Mouse (Mus musculus) telencephalon, adult 2 months (tissue): ENCODE results near the gene Ptprz1.
"Not testable (repeated sequence)": the region's sequence is repeated elsewhere in the genome, so short reads cannot be mapped to it uniquely, and the experiment has no call there.

Experiments
- DNase-seq: peaks from one replicate; pipeline ENCODE4 v3.0.0-alpha.2; 2011; ENCODE audit warnings: low read depth, low spot score

Gene Ptprz1

DNA sequence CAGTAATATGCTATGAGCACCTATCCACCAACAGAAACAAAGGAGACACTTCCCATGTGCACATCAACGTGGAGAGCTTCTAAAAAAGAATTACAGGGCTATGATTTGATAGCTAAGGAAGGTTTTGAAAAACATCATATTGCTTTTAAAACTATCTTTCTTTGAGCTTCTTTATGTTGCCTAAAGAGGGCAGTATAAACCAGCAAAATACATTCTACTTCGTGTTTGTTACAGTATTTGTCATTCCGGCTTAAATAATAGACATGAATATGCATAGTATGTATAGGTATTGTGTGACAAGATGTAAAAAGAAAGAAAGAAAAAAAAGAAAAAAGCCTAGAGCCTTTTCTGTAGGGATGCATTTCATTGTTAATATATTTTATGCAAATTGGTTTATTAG, 127.8 kb downstream of the Ptprz1 start:
- DNase-seq, result peak; percentile 2

DNA sequence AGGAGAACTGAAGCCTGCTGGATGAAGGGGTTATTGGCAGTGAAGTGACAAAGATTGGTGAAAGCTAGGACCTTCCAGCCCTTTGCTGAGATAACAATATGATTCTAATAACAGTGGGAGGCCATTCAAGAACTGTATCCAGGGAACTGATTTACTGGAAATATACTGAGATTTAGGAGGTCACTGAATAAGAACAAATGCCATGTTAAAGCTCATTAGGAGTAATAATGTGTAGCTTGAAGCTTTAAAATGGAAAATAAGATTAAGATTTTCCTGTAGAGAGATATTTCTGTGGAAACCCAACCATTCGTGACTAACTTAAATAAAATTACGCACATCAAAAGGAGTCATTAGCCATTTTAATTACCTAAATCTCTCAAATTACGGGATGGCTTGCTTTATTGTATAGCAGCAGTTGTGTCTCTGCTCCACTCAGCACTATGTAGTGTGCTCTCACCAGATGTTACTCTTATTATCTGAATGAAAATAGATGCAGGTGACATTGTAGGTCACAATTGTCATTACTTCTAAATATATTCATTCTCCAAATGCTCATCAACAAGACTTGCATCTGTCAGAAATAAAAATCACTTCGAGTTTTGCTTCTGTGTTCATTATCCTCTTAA, 139.8 kb downstream of the Ptprz1 start:
- no peak for DNase-seq

DNA sequence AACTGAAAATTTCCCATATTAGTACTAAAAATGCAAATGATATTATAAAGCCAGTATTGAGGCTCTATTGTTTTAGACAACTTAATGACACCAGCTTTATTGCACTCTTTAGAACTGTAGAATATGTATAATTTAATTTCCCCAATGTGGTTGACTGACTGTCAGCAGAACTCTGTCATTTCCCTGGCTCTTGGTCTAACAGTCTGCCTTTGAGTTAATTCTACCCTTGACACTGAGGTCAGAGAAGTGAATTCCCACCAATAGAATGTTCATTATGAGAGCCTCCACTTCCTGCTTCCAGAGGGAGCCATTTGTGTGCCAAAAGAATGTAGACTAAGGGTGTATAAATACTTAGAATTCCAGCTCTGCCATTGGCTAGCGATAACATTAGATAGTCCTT, 152.9 kb downstream of the Ptprz1 start:
- DNase-seq, result no peak

DNA sequence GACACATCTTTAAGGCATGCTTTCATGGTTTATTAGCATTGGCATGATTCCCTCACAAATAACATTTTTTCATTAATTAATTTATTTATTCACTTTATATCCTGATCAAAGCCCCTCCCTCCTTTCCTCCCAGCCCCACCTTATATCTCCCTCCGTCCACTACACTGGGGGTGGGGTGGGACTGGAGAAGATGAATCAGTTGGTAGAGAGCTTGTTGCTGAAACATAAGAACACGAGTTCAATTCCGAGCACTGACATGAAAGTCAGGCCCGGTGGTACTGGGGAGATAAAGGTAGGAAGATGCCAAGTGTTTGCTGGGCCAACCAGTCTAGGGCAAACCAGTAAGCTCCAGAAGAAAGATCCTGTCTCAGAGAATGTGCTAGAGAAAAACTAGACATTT, 173.5 kb downstream of the Ptprz1 start:
- no peak for DNase-seq

- no peak for DNase-seq
These were observed 180.4 kb downstream of the Ptprz1 start for GRCm38 (mm10) chr6:23055734-23056133.

DNA sequence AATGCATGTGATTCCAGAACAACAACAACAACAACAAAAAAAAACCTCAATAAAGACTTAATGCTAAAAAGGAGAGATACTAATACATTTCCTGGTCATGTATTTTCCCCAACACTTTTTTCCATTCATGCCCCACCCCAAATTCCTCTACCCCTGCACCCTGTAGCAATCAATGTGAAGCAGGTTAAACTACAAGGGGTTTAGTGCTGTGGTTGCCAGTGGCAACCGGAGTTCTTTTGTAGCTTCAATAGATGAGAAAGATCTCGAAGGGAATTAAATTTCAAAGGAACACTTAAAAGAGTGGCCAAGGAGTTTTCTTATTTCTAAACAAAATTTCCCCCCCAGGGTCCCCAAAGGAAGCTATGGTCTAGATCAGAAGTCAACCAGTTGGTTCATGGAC, 200.8 kb downstream of the Ptprz1 start:
- no peak for DNase-seq

DNA sequence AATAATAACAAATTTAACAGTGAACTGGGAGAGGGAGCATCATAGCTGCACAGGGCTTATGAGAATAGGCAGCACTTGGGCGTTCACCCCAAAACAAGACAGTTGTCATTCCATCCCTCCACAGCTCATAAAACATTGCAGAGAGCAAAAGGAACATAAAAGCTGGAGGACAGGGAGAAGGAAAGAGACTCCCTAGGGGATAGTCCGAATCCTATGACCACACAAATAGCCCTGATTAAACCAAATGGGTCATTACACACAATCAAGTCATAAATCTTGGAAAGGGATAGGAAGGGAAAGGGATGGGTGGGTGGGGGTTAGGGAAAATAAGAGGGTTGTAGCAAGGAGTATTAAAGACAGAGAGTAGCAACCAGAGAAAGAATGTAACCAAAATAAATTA, 203.0 kb downstream of the Ptprz1 start:
- no peak for DNase-seq

DNA sequence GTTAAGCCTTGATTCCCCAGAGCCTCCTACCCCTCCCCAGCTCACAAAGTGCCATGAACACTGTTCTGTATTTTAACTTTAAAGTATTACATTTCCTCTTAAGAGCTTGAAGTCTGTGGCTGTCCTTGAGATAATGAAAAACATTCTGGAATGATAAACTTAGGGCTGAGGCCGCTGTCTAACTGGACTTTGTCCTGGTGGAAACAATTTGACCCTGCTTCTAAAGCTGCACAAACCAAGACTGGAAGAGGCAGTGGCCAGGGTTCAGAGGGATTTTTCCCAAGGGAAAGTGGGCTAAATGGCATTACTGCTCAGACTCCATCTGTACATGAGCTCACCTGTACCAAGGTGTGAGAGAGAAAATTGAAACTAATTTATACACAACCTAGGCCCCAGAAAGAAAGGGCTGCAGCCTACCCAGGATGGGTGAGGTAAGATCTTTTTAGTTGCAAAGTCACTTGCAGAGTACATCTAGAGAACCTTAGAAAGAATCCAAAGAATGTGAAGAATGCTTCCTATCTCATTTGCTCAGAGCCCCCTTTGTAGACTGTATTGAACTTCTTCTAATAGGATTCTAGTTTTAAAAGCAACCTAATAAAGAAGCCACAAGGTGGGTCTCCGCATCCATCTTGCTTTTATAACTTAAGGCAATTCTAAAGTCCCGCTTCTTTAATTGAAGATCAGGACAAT, 204.8 kb downstream of the Ptprz1 start:
- DNase-seq, result no peak

GRCm38 (mm10) chr6:23084587-23085421, 209.5 kb downstream of the Ptprz1 start:
- no peak for DNase-seq

DNA sequence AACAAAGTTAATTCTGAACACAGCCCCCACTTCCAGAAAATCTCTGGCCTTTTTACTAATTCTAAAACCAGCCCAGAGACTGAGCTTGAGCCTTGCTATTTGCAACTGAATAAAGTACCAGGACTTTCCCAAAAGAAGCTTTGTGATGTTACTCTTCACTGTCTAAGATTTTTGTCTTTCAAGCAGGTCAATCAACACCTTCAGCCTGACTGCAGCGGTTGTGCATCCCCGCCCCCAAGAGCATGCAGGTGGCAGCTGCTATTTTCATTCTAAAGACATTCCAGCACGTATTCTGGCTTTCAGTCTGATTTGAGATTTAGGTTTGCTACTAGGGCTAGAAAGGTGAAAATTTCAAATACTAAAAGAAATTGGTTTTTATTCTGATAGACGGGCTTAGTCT, 214.0 kb downstream of the Ptprz1 start:
- DNase-seq, result not testable (repeated sequence)

DNA sequence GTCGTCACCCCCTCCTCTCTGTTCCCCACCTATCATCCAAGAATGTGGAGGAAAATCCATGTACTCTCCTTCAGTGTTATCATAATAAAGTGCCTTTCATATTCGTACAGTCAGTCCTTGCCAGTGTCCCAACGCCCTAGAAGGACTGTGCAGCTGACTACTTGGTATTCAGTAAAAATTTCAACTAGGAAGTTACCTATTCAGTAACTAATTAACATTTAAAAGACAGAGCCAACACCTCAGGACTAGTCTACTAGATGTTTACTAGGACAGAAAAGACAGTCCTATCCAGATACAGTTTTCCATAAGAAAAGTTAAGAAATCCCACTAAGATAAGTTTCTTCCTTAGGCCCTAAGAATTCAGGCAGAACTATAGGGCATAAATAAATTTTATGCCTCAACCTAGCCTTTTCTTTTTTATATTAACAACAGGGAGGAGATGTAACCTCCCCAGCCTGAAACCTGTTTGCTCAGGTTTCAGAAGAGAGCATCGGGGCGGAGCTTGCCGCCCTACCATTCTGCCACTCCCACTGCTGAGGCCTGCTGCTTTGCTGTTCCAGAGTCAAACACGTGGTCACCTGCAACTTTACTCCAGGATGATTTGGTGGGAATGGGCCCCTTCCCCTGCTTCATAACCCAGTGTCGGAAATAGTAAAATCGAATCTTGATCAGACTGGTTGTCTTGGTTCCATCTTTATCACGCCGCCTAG, 215.2 kb downstream of the Ptprz1 start:
- DNase-seq, result not testable (repeated sequence)
